Mouse (Mus musculus) liver, embryonic 11.5 days (tissue): Measurements from ENCODE around the gene Trpm3. TPM values are rescaled to one million over a fixed set of nuclear protein-coding genes. Genes with fewer than 3 reads are reported as not detected.

Experiments used
- ATAC-seq: fragments of 200-750 bp; cut with Nextera tagmentation; replicated peaks from 2 replicates; pipeline ENCODE4 v1.8.0; 2017; ENCODE audit warnings: moderate number of reproducible peaks, mild to moderate bottlenecking, moderate TSS enrichment, moderate library complexity; ENCODE audit not compliant: low FRiP score
- DNase-seq: peaks from one replicate; pipeline ENCODE4 v3.0.0-alpha.2; 2017; ENCODE audit warnings: low spot score
- H3K27ac ChIP-seq: fragments of 300-500 bp; sonication (generic); 2 replicates; pipeline ENCODE4 v1.5.1; 2014; ENCODE audit warnings: mild to moderate bottlenecking, low read depth, low read length, control low read depth
- H3K27me3 ChIP-seq: fragments of 300-500 bp; sonication (generic); replicated peaks from 2 replicates; pipeline ENCODE4 v1.6.1; 2014; ENCODE audit warnings: low read length, mixed read lengths; ENCODE audit not compliant: control insufficient read depth, insufficient read depth
- H3K36me3 ChIP-seq: fragments of 300-500 bp; sonication (generic); 2 replicates; pipeline ENCODE4 v1.6.1; 2014; ENCODE audit warnings: mild to moderate bottlenecking, low read length, moderate library complexity, mixed read lengths; ENCODE audit not compliant: control insufficient read depth, insufficient read depth
- H3K4me1 ChIP-seq: fragments of 300-500 bp; sonication (generic); replicated peaks from 2 replicates; pipeline ENCODE4 v1.6.1; 2014; ENCODE audit warnings: low read length, mixed read lengths; ENCODE audit not compliant: control insufficient read depth, insufficient read depth
- H3K4me2 ChIP-seq: fragments of 300-500 bp; sonication (generic); 2 replicates; pipeline ENCODE4 v1.6.1; 2014; ENCODE audit warnings: mild to moderate bottlenecking, control low read depth, moderate library complexity
- H3K4me3 ChIP-seq: fragments of 300-500 bp; sonication (generic); 2 replicates; pipeline ENCODE4 v1.5.1; 2014; ENCODE audit warnings: low read depth, low read length, control low read depth
- H3K9ac ChIP-seq: fragments of 300-500 bp; sonication (generic); 2 replicates; pipeline ENCODE4 v1.6.1; 2014; ENCODE audit warnings: low read depth, low read length, control low read depth
- H3K9me3 ChIP-seq: fragments of 300-500 bp; sonication (generic); 2 replicates; pipeline ENCODE4 v1.6.1; 2016; ENCODE audit warnings: low read length, inconsistent platforms, mixed read lengths; ENCODE audit not compliant: control insufficient read depth
- WGBS: fragments of 180-500 bp; shearing (Covaris S2); extraction: QIAGEN DNeasy Blood & Tissue Kit; methylation state at CpG from one replicate; pipeline ENCODE4 v1.1.7; 2014; 5-methylcytosine and 5-hydroxymethylcytosine counted together
- polyA plus RNA-seq: library from polyadenylated mRNA; unstranded; fragments of >200 nt; fragmentation: Nextera tagmentation; extraction: Ambion mirVana; gene quantifications from 2 replicates; pipeline ENCODE4 v1.2.1, GENCODE M21; 2014

Gene Trpm3
- polyA plus RNA-seq, 1 experiment from 2014 or later: 0.26 TPM

GRCm38 (mm10) chr19:23005851-23006250 is 867.0 kb downstream of the Trpm3 start:
- H3K4me2 ChIP-seq: no peak overlapping the region
- H3K27ac ChIP-seq: no peak overlapping the region
- H3K27me3 ChIP-seq: no peaks in the 10 kb centered on the region
- H3K36me3 ChIP-seq: no peaks in the 10 kb centered on the region
- no peak overlapping the region for H3K4me3 ChIP-seq
- ATAC-seq (no peak), DNase-seq (no peak)
- no peaks in the 10 kb centered on the region for H3K9me3 ChIP-seq
- no peak overlapping the region for H3K9ac ChIP-seq
- WGBS: 87% methylated on average over 7 of the region's 7 CpGs
- H3K4me1 ChIP-seq: no peaks in the 10 kb centered on the region

GRCm38 (mm10) chr19:23006517-23007273 is 867.8 kb downstream of the Trpm3 start:
- Histone ChIP-seq H3K27me3 (no peaks in the 10 kb centered on the region), H3K9ac (no peak overlapping the region), H3K9me3 (no peaks in the 10 kb centered on the region), H3K27ac (no peak overlapping the region), H3K4me2 (no peak overlapping the region), H3K4me3 (no peak overlapping the region), H3K4me1 (no peaks in the 10 kb centered on the region), H3K36me3 (no peaks in the 10 kb centered on the region)
- DNase-seq (no peak), ATAC-seq (no peak)
- WGBS: 71% methylated on average over 11 of the region's 11 CpGs

- ATAC-seq (no peak), DNase-seq (no peak)
- H3K27me3 ChIP-seq: no peaks in the 10 kb centered on the region
- H3K4me3 ChIP-seq: no peak overlapping the region
- H3K27ac ChIP-seq: no peak overlapping the region
- WGBS: 100% methylated on average over 1 of the region's 2 CpGs
- H3K9me3 ChIP-seq: no peaks in the 10 kb centered on the region
- no peak overlapping the region for H3K9ac ChIP-seq
- H3K4me2 ChIP-seq: no peak overlapping the region
- H3K4me1 ChIP-seq: no peaks in the 10 kb centered on the region
- H3K36me3 ChIP-seq: no peaks in the 10 kb centered on the region
Observed at GRCm38 (mm10) chr19:23013695-23014094, 874.8 kb downstream of the Trpm3 start.

- H3K27ac ChIP-seq: no peak overlapping the region
- no peak overlapping the region for H3K9ac ChIP-seq
- no peak overlapping the region for H3K4me3 ChIP-seq
- no peaks in the 10 kb centered on the region for H3K9me3 ChIP-seq
- no peak for DNase-seq
- 53% methylated on average over 3 of the region's 3 CpGs for WGBS
- no peaks in the 10 kb centered on the region for H3K36me3 ChIP-seq
- H3K27me3 ChIP-seq: no peaks in the 10 kb centered on the region
- no peaks in the 10 kb centered on the region for H3K4me1 ChIP-seq
- no peak overlapping the region for H3K4me2 ChIP-seq
- no peak for ATAC-seq
Observed at GRCm38 (mm10) chr19:23015516-23015915, 876.7 kb downstream of the Trpm3 start.

- H3K4me2 ChIP-seq: no peak overlapping the region
- H3K36me3 ChIP-seq: no peaks in the 10 kb centered on the region
- no peak for ATAC-seq
- no peaks in the 10 kb centered on the region for H3K27me3 ChIP-seq
- WGBS: 75% methylated on average over 2 of the region's 2 CpGs
- no peaks in the 10 kb centered on the region for H3K4me1 ChIP-seq
- no peak overlapping the region for H3K27ac ChIP-seq
- H3K9ac ChIP-seq: no peak overlapping the region
- DNase-seq: no peak
- no peaks in the 10 kb centered on the region for H3K9me3 ChIP-seq
- no peak overlapping the region for H3K4me3 ChIP-seq
Observed at GRCm38 (mm10) chr19:23018186-23018727, 879.4 kb downstream of the Trpm3 start.

GRCm38 (mm10) chr19:23022902-23023301 is 884.1 kb downstream of the Trpm3 start:
- no peak for DNase-seq

GRCm38 (mm10) chr19:23023316-23023960 is 884.6 kb downstream of the Trpm3 start:
- no peak overlapping the region for H3K4me2 ChIP-seq
- H3K36me3 ChIP-seq: no peaks in the 10 kb centered on the region
- no peaks in the 10 kb centered on the region for H3K4me1 ChIP-seq
- no peak overlapping the region for H3K4me3 ChIP-seq
- no peak overlapping the region for H3K27ac ChIP-seq
- ATAC-seq (no peak), DNase-seq (no peak)
- no peak overlapping the region for H3K9ac ChIP-seq
- H3K27me3 ChIP-seq: no peaks in the 10 kb centered on the region
- H3K9me3 ChIP-seq: no peaks in the 10 kb centered on the region
- WGBS: 79% methylated on average over 7 of the region's 7 CpGs

More at GRCm38 (mm10) chr19:23022902-23023301, 884.1 kb downstream of the Trpm3 start:
- Histone ChIP-seq H3K9ac (no peak overlapping the region), H3K36me3 (no peaks in the 10 kb centered on the region), H3K4me1 (no peaks in the 10 kb centered on the region), H3K27ac (no peak overlapping the region), H3K9me3 (no peaks in the 10 kb centered on the region), H3K4me2 (no peak overlapping the region), H3K27me3 (no peaks in the 10 kb centered on the region), H3K4me3 (no peak overlapping the region)
- no peak for ATAC-seq
- WGBS: 82% methylated on average over 6 of the region's 6 CpGs

- 79% methylated on average over 4 of the region's 4 CpGs for WGBS
- H3K9me3 ChIP-seq: no peaks in the 10 kb centered on the region
- no peaks in the 10 kb centered on the region for H3K27me3 ChIP-seq
- no peaks in the 10 kb centered on the region for H3K36me3 ChIP-seq
- no peak overlapping the region for H3K4me2 ChIP-seq
- H3K27ac ChIP-seq: no peak overlapping the region
- ATAC-seq (no peak), DNase-seq (no peak)
- no peak overlapping the region for H3K4me3 ChIP-seq
- no peaks in the 10 kb centered on the region for H3K4me1 ChIP-seq
- H3K9ac ChIP-seq: no peak overlapping the region
Observed at GRCm38 (mm10) chr19:23024821-23025220, 886.0 kb downstream of the Trpm3 start.
